Mouse (Mus musculus) liver, postnatal 0 days (tissue): ENCODE measurements around the gene Kat6b. TPM values are rescaled to one million over a fixed set of nuclear protein-coding genes. Genes with fewer than 3 reads are reported as not detected.

Experiments used
- ATAC-seq: fragments of 200-750 bp; cut with Nextera tagmentation; 2 replicates; pipeline ENCODE4 v1.8.0; 2017; ENCODE audit warnings: mild to moderate bottlenecking, moderate library complexity
- DNase-seq: peaks from one replicate; pipeline ENCODE4 v3.0.0-alpha.2; 2016
- H3K27ac ChIP-seq: fragments of 300-500 bp; sonication (generic); 2 replicates; pipeline ENCODE4 v1.5.1; 2014; ENCODE audit warnings: antibody characterized with exemption, moderate library complexity, mild to moderate bottlenecking, low read depth
- H3K27me3 ChIP-seq: fragments of 300-500 bp; sonication (generic); 2 replicates; pipeline ENCODE4 v1.6.1; 2014; ENCODE audit warnings: low read length, control low read depth, mixed read lengths; ENCODE audit not compliant: insufficient read depth
- H3K36me3 ChIP-seq: fragments of 300-500 bp; sonication (generic); replicated peaks from 2 replicates; pipeline ENCODE4 v1.6.1; 2014; ENCODE audit warnings: mild to moderate bottlenecking, control low read depth, low read length, moderate library complexity, mixed read lengths; ENCODE audit not compliant: insufficient read depth
- H3K4me1 ChIP-seq: fragments of 300-500 bp; sonication (generic); 2 replicates; pipeline ENCODE4 v1.6.1; 2014; ENCODE audit warnings: antibody characterized with exemption, mild to moderate bottlenecking, control low read depth; ENCODE audit not compliant: insufficient read depth
- H3K4me2 ChIP-seq: fragments of 300-500 bp; sonication (generic); 2 replicates; pipeline ENCODE4 v1.6.1; 2014; ENCODE audit warnings: low read depth, mild to moderate bottlenecking, low read length, moderate library complexity, mixed read lengths
- H3K4me3 ChIP-seq: fragments of 300-500 bp; sonication (generic); 2 replicates; pipeline ENCODE4 v1.5.1; 2014; ENCODE audit warnings: low read depth, low read length
- H3K9ac ChIP-seq: fragments of 300-500 bp; sonication (generic); replicated peaks from 2 replicates; pipeline ENCODE4 v1.6.1; 2014; ENCODE audit warnings: mild to moderate bottlenecking, moderate library complexity
- H3K9me3 ChIP-seq: fragments of 300-500 bp; sonication (generic); 2 replicates; pipeline ENCODE4 v1.6.1; 2016; ENCODE audit warnings: mild to moderate bottlenecking, control low read depth, low read length, mixed read lengths
- CTCF ChIP-seq: sonication (generic); IDR thresholded peaks from 2 replicates; pipeline ENCODE4 v1.5.1; 2016; ENCODE audit warnings: antibody characterized with exemption, low read depth
- EP300 ChIP-seq: IDR thresholded peaks from 2 replicates; pipeline ENCODE4 v1.6.1; 2016; ENCODE audit warnings: antibody characterized with exemption, low read depth, mild to moderate bottlenecking
- WGBS: fragments of 180-500 bp; shearing (Covaris S2); extraction: QIAGEN DNeasy Blood & Tissue Kit; methylation state at CpG from one replicate; pipeline ENCODE4 v1.1.7; 2014; ENCODE audit not compliant: insufficient replicate concordance; 5-methylcytosine and 5-hydroxymethylcytosine counted together
- polyA plus RNA-seq: library from polyadenylated mRNA; unstranded; fragments of >200 nt; fragmentation: Nextera tagmentation; extraction: Ambion mirVana; gene quantifications from 2 replicates; pipeline ENCODE4 v1.2.1, GENCODE M21; 2015

The Kat6b gene
- polyA plus RNA-seq, 1 experiment from 2014 or later: 1.5 TPM

DNA sequence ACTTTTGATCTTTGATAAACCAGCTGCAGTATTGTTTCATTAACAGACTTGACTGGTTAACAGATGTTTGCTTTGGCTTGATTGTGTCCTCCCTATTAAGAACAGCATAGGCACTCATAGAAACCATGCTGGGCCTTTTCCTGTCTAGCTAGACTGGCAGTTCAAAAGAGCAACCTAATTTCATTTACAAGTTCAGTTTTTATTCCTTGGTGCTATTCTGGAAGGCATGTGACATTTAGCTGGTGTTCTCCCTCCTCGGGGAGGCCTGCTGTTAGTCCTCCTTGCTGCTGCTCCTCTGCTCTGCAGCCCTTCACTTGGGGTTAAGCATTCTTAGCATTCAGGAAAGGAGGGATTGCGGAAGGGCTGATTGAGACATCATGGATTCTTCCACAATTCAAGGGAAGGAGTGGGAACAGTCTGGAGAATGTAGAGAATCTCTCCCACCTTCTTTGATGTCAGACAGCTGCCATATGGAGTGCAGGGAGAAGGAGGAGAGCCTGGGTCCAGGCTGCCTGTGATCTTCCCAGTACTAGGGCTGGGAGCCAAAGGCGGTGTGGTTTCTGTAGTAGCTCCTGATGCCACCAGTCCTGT is 42.7 kb downstream of the Kat6b start:
- DNase-seq: no peak
- H3K36me3 ChIP-seq: no peaks in the 10 kb centered on the region
- H3K27ac ChIP-seq: no peak overlapping the region
- no peak overlapping the region for H3K4me2 ChIP-seq
- no peak for ATAC-seq
- H3K27me3 ChIP-seq: no peaks in the 10 kb centered on the region
- 70% methylated on average over 3 of the region's 3 CpGs for whole genome bisulfite sequencing
- no peak overlapping the region for H3K4me3 ChIP-seq
- peaks cover 10% of the 10 kb centered on the region for H3K4me1 ChIP-seq
- H3K9me3 ChIP-seq: no peaks in the 10 kb centered on the region
- no peak overlapping the region for H3K9ac ChIP-seq
- no peak for TF ChIP-seq EP300
- TF ChIP-seq CTCF: no peak

GRCm38 (mm10) chr14:21525674-21526073 is 44.4 kb downstream of the Kat6b start:
- no peak for DNase-seq
- Histone ChIP-seq H3K9ac (no peak overlapping the region), H3K27ac (no peak overlapping the region), H3K27me3 (no peaks in the 10 kb centered on the region), H3K9me3 (no peaks in the 10 kb centered on the region), H3K4me2 (no peak overlapping the region), H3K36me3 (no peaks in the 10 kb centered on the region), H3K4me1 (peaks cover 6% of the 10 kb centered on the region), H3K4me3 (no peak overlapping the region)
- WGBS: 66% methylated on average over 4 of the region's 4 CpGs
- TF ChIP-seq CTCF (no peak), EP300 (no peak)
- ATAC-seq: no peak

DNA sequence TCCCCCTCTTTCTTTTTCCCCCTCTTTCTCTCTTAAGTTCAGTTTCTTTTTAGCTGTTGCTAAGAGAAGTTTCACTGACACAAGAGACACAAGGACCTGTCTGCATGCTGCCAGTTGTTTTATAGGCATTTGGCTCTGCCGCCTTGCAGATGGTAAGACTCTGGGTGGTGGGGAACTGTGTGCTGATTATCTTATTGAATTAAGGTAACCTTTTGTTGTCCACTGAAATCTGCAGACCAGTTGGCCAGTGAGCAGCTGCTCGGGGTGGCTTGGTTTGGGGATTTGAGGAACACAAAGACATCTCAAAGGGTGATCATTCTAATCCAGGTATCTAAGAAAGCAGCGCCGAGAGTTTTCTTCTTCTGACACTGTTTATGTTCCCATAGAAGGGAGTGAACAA is 52.3 kb downstream of the Kat6b start:
- WGBS: 81% methylated on average over 4 of the region's 4 CpGs
- no peak overlapping the region for H3K4me3 ChIP-seq
- ATAC-seq (no peak), DNase-seq (no peak)
- no peak overlapping the region for H3K27ac ChIP-seq
- no peaks in the 10 kb centered on the region for H3K27me3 ChIP-seq
- TF ChIP-seq CTCF: no peak
- TF ChIP-seq EP300: no peak
- no peak overlapping the region for H3K4me2 ChIP-seq
- no peaks in the 10 kb centered on the region for H3K9me3 ChIP-seq
- no peaks in the 10 kb centered on the region for H3K4me1 ChIP-seq
- H3K36me3 ChIP-seq: no peaks in the 10 kb centered on the region
- H3K9ac ChIP-seq: no peak overlapping the region

DNA sequence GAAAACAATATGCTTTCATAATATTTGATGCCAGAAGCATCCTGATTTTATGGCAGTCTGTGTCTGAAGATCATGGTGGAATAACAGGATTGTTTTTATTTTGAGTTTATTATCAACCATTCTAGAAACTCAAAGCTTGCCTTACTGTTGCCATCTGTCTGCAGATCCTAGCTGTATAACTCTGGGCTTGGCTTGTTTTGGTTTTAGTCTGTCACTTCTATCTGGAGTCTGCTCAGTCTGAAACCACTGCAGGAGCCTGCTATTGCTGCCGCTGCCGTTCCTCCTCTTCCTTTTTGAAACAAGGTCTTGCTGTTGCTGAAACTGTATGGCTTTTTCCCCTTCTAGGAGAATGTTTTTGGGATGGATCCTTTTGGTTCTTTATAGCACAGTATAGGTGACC is 52.8 kb downstream of the Kat6b start:
- DNase-seq (no peak), ATAC-seq (no peak)
- Histone ChIP-seq H3K27ac (no peak overlapping the region), H3K4me1 (no peaks in the 10 kb centered on the region), H3K4me3 (no peak overlapping the region), H3K9me3 (no peaks in the 10 kb centered on the region), H3K36me3 (no peaks in the 10 kb centered on the region), H3K4me2 (no peak overlapping the region), H3K27me3 (no peaks in the 10 kb centered on the region), H3K9ac (no peak overlapping the region)
- 72% methylated on average over 2 of the region's 2 CpGs for WGBS
- no peak for TF ChIP-seq EP300
- no peak for TF ChIP-seq CTCF

DNA sequence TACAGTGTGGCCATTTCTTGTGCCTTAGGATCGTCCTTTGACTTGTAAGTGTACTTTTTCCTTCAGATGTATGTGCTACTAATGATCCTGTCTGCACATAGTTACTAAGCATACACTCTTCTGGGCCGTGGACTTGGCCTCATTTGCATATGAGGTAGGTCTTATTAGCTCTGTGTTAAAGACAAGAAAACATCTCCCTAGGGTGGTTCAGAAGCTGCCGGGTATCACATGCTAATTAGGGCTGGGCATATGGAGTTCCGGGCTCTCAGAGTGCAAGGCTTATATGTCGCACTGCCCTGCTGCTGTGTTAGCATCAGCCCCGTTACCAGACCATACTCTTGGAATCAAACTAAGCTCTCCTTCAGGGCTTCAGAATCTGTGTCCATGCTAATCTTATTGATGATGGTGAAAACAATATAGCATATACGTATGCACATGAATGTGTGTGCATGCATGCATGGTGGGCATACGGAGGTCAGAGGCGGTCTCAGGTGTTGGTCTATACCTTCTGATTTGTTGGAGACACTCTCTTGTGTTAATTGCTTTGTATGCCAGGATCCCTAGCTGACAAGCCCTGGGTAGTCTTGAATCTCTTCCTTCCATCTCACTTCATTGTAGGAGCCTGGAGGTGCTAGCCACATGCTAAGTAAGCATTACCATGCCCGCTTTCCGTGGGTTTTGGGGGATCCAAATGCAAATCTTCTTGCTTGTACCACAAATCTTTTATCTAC is 53.5 kb downstream of the Kat6b start:
- no peak for ATAC-seq
- Histone ChIP-seq H3K4me2 (no peak overlapping the region), H3K9ac (no peak overlapping the region), H3K27ac (no peak overlapping the region), H3K9me3 (no peaks in the 10 kb centered on the region), H3K4me1 (no peaks in the 10 kb centered on the region), H3K36me3 (no peaks in the 10 kb centered on the region), H3K27me3 (no peaks in the 10 kb centered on the region), H3K4me3 (no peak overlapping the region)
- no peak for DNase-seq
- WGBS: 83% methylated on average over 11 of the region's 11 CpGs
- TF ChIP-seq EP300 (no peak), CTCF (no peak)

- TF ChIP-seq EP300 (no peak), CTCF (no peak)
- Histone ChIP-seq H3K9me3 (no peaks in the 10 kb centered on the region), H3K36me3 (no peaks in the 10 kb centered on the region), H3K27me3 (no peaks in the 10 kb centered on the region), H3K9ac (no peak overlapping the region), H3K27ac (no peak overlapping the region), H3K4me2 (no peak overlapping the region), H3K4me1 (no peaks in the 10 kb centered on the region), H3K4me3 (no peak overlapping the region)
- 86% methylated on average over 11 of the region's 11 CpGs for WGBS
- no peak for DNase-seq
- ATAC-seq: no peak
Measured at GRCm38 (mm10) chr14:21536485-21537181, 55.4 kb downstream of the Kat6b start.
